In genomic region chr19:53571501-53572428, GRCm38 (mm10) we compare ENCODE assay signal across 11 mouse cellular contexts. TPM values are rescaled to one million over a fixed set of nuclear protein-coding genes. Genes with fewer than 3 reads are reported as not detected.
DNase-seq lines count a peak whose midpoint lies in the region; ATAC-seq and TF ChIP-seq lines count a peak whose summit lies in the region.
"Had no signal": no experiment of that assay in that cellular context is flagged by ENCODE, and none has a peak within 500 bp of the region (broad histone marks: within the 10 kb centered on the region; RNA-seq: fewer than 3 reads in every experiment).

No protein-coding gene starts in this region.

- no peaks in the 10 kb centered on the region for H3K36me3 ChIP-seq in liver, embryonic 11.5 days (ENCODE audit: control insufficient read depth, insufficient read depth, low read length)
- no peaks in the 10 kb centered on the region for H3K36me3 ChIP-seq in liver, postnatal 0 days (replicated peaks; ENCODE audit: insufficient read depth, low read length)
- H3K36me3 ChIP-seq: forebrain, embryonic 10.5 days had no signal

- no peak overlapping the region for H3K27ac ChIP-seq in liver, embryonic 11.5 days (ENCODE audit: low read depth, low read length)
- no peak overlapping the region for H3K27ac ChIP-seq in liver, postnatal 0 days (ENCODE audit: low read depth)
- H3K27ac ChIP-seq: hindbrain, embryonic 14.5 days had no signal

- no peak overlapping the region for H3K9ac ChIP-seq in liver, embryonic 11.5 days (ENCODE audit: low read depth, low read length)
- H3K9ac ChIP-seq in liver, postnatal 0 days (replicated peaks), result no peak overlapping the region
- H3K9ac ChIP-seq: hindbrain, embryonic 14.5 days; lung, embryonic 14.5 days had no signal

- no peak for TF ChIP-seq EP300 in liver, postnatal 0 days (IDR thresholded peaks at IDR 0.05; ENCODE audit: low read depth)

- H3K27me3 ChIP-seq in liver, embryonic 11.5 days (replicated peaks; ENCODE audit: control insufficient read depth, insufficient read depth, low read length), result no peaks in the 10 kb centered on the region
- H3K27me3 ChIP-seq in liver, postnatal 0 days (ENCODE audit: insufficient read depth, low read length), result no peaks in the 10 kb centered on the region

- no peak overlapping the region for H3K4me2 ChIP-seq in liver, embryonic 11.5 days
- H3K4me2 ChIP-seq in liver, postnatal 0 days (ENCODE audit: low read depth, low read length), result no peak overlapping the region
- H3K4me2 ChIP-seq: hindbrain, embryonic 14.5 days; lung, embryonic 14.5 days had no signal

- DNase-seq in liver, embryonic 11.5 days (ENCODE audit: low spot score), result peak; percentile 27
- no peak for DNase-seq in liver
- DNase-seq in liver, postnatal 0 days, result peak; percentile 11
- no peak for DNase-seq in testis, postnatal 14 days (ENCODE audit: low spot score)
- no peak for DNase-seq in lung, postnatal 14 days
- no peak for DNase-seq in kidney, adult 11 months
- DNase-seq: kidney, adult 9 months had no signal

- no peak for TF ChIP-seq CTCF in liver, postnatal 0 days (IDR thresholded peaks at IDR 0.05; ENCODE audit: low read depth)

- H3K9me3 ChIP-seq in liver, embryonic 11.5 days (ENCODE audit: control insufficient read depth, low read length), result no peaks in the 10 kb centered on the region
- H3K9me3 ChIP-seq in liver, postnatal 0 days (ENCODE audit: low read length), result no peaks in the 10 kb centered on the region
- H3K9me3 ChIP-seq: forebrain, embryonic 10.5 days had no signal

- H3K4me1 ChIP-seq in liver, embryonic 11.5 days (replicated peaks; ENCODE audit: control insufficient read depth, insufficient read depth, low read length), result peaks cover 11% of the 10 kb centered on the region
- H3K4me1 ChIP-seq in liver, postnatal 0 days (ENCODE audit: insufficient read depth), result no peaks in the 10 kb centered on the region; the same call in 1 of the 2 replicates

- ATAC-seq in liver, embryonic 11.5 days (replicated peaks; ENCODE audit: low FRiP score), result no peak
- ATAC-seq in activated CD4-positive, CD25-positive, alpha-beta regulatory T cell, adult 4 months, result peak; percentile 52
- no peak for ATAC-seq in liver, postnatal 0 days

- no peak overlapping the region for H3K4me3 ChIP-seq in liver, embryonic 11.5 days (ENCODE audit: low read depth, low read length)
- H3K4me3 ChIP-seq in liver, postnatal 0 days (ENCODE audit: low read depth, low read length), result no peak overlapping the region
- H3K4me3 ChIP-seq: forebrain, embryonic 10.5 days had no signal

- WGBS in liver, embryonic 11.5 days, result 54% methylated on average over 18 of the region's 18 CpGs
- 47% methylated on average over 18 of the region's 18 CpGs for WGBS in liver, postnatal 0 days (ENCODE audit: insufficient replicate concordance)

RNA-seq across cellular contexts. Expression of gene Nutf2-ps1, which starts 17.1 kb away (rescaled TPM):
- polyA plus RNA-seq in liver, embryonic 11.5 days (2014; fragmentation: Nextera tagmentation; extraction: Ambion mirVana), result 400 and 410 TPM in 2 replicates
- 100 to 1,000 TPM; 157 to 194 TPM for polyA plus RNA-seq in activated CD4-positive, CD25-positive, alpha-beta regulatory T cell, adult 4 months (2017; shearing (Covaris generic))
- 86.8 and 101 TPM in 2 replicates for polyA plus RNA-seq in liver, postnatal 0 days (2015; fragmentation: Nextera tagmentation; extraction: Ambion mirVana)

RNA-seq across cellular contexts. Expression of gene Smc3, which starts 28.4 kb away (rescaled TPM):
- 80.6 and 82.5 TPM in 2 replicates for polyA plus RNA-seq in liver, embryonic 11.5 days (2014; fragmentation: Nextera tagmentation; extraction: Ambion mirVana)
- polyA plus RNA-seq in activated CD4-positive, CD25-positive, alpha-beta regulatory T cell, adult 4 months (2017; shearing (Covaris generic)), result 10 to 100 TPM; 35.7 to 38.4 TPM
- 19.4 and 19.7 TPM in 2 replicates for polyA plus RNA-seq in liver, postnatal 0 days (2015; fragmentation: Nextera tagmentation; extraction: Ambion mirVana)

RNA-seq across cellular contexts. Expression of gene Dusp5, which starts 42.9 kb away (rescaled TPM):
- 6.7 TPM in 2 replicates for polyA plus RNA-seq in liver, embryonic 11.5 days (2014; fragmentation: Nextera tagmentation; extraction: Ambion mirVana)
- polyA plus RNA-seq in activated CD4-positive, CD25-positive, alpha-beta regulatory T cell, adult 4 months (2017; shearing (Covaris generic)), result 10 to 100 TPM; 10.2 to 11.4 TPM
- polyA plus RNA-seq in liver, postnatal 0 days (2015; fragmentation: Nextera tagmentation; extraction: Ambion mirVana), result 2.7 and 3.4 TPM in 2 replicates

Comparison
In these comparisons a context has a peak if more than half of its experiments do, and no peak if none do; other contexts are left out.
1. DNase-seq: peak in liver, embryonic 11.5 days (single experiment) and liver, postnatal 0 days (single experiment); none in liver (single experiment), testis, postnatal 14 days (single experiment), lung, postnatal 14 days (single experiment) and kidney, adult 11 months (single experiment).